Mouse (Mus musculus) midbrain, embryonic 12.5 days (tissue): ENCODE measurements around the gene Dusp1. TPM values are rescaled to one million over a fixed set of nuclear protein-coding genes. Genes with fewer than 3 reads are reported as not detected.

Experiments
- ATAC-seq: fragments of 200-750 bp; cut with Nextera tagmentation; 2 replicates; pipeline ENCODE4 v1.8.0; 2017; ENCODE audit warnings: low read depth, moderate TSS enrichment, moderate library complexity; ENCODE audit not compliant: low FRiP score
- H3K27ac ChIP-seq: fragments of 300-500 bp; sonication (generic); replicated peaks from 2 replicates; pipeline ENCODE4 v1.5.1; 2016; ENCODE audit warnings: mild to moderate bottlenecking
- H3K27me3 ChIP-seq: fragments of 300-500 bp; sonication (generic); 2 replicates; pipeline ENCODE4 v1.6.1; 2016; ENCODE audit warnings: mild to moderate bottlenecking
- H3K36me3 ChIP-seq: fragments of 300-500 bp; sonication (generic); 2 replicates; pipeline ENCODE4 v1.6.1; 2016
- H3K4me1 ChIP-seq: fragments of 300-500 bp; sonication (generic); 2 replicates; pipeline ENCODE4 v1.6.1; 2016
- H3K4me2 ChIP-seq: fragments of 300-500 bp; sonication (generic); replicated peaks from 2 replicates; pipeline ENCODE4 v1.6.1; 2016; ENCODE audit warnings: mild to moderate bottlenecking, moderate library complexity
- H3K4me3 ChIP-seq: fragments of 300-500 bp; sonication (generic); 2 replicates; pipeline ENCODE4 v1.5.1; 2016; ENCODE audit warnings: mild to moderate bottlenecking
- H3K9ac ChIP-seq: fragments of 300-500 bp; sonication (generic); replicated peaks from 2 replicates; pipeline ENCODE4 v1.6.1; 2016; ENCODE audit warnings: mild to moderate bottlenecking, moderate library complexity
- H3K9me3 ChIP-seq: fragments of 300-500 bp; sonication (generic); 2 replicates; pipeline ENCODE4 v1.6.1; 2016; ENCODE audit warnings: mild to moderate bottlenecking
- WGBS: fragments of 180-500 bp; shearing (Covaris S2); methylation state at CpG from one replicate; pipeline ENCODE4 v1.1.7; 2016; 5-methylcytosine and 5-hydroxymethylcytosine counted together
- polyA plus RNA-seq: library from polyadenylated mRNA; unstranded; fragments of >200 nt; fragmentation: Nextera tagmentation; extraction: Ambion mirVana; gene quantifications from 2 replicates; pipeline ENCODE4 v1.2.1, GENCODE M21; 2016

Gene Dusp1
- polyA plus RNA-seq, 1 experiment from 2014 or later, result 35.4 TPM

DNA sequence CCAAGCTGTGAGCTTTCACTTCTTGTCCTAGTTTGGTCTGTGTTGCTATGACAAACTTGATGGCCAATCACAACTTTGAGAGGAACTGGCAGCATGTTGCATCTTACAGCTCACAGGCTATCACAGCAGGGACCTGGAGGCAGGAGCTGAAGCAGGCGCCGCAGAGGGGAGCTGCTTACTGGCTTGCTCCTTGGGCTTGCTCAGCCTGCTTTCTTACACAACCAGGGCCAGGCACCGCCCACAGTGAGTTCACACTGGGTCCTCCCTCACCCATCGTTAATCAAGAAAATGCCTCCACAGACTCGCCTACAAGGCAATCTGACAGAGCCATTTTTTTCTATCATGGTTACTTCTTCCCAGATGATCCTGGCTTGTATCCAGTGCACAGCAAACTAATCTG lies 74.7 kb downstream of the Dusp1 start:
- H3K4me1 ChIP-seq, result no peaks in the 10 kb centered on the region
- H3K27me3 ChIP-seq, result no peaks in the 10 kb centered on the region
- no peak overlapping the region for H3K4me2 ChIP-seq
- no peak overlapping the region for H3K4me3 ChIP-seq
- H3K27ac ChIP-seq, result no peak overlapping the region
- H3K9me3 ChIP-seq, result no peaks in the 10 kb centered on the region
- no peaks in the 10 kb centered on the region for H3K36me3 ChIP-seq
- 53% methylated on average over 5 of the region's 5 CpGs for WGBS
- no peak overlapping the region for H3K9ac ChIP-seq
- no peak for ATAC-seq

DNA sequence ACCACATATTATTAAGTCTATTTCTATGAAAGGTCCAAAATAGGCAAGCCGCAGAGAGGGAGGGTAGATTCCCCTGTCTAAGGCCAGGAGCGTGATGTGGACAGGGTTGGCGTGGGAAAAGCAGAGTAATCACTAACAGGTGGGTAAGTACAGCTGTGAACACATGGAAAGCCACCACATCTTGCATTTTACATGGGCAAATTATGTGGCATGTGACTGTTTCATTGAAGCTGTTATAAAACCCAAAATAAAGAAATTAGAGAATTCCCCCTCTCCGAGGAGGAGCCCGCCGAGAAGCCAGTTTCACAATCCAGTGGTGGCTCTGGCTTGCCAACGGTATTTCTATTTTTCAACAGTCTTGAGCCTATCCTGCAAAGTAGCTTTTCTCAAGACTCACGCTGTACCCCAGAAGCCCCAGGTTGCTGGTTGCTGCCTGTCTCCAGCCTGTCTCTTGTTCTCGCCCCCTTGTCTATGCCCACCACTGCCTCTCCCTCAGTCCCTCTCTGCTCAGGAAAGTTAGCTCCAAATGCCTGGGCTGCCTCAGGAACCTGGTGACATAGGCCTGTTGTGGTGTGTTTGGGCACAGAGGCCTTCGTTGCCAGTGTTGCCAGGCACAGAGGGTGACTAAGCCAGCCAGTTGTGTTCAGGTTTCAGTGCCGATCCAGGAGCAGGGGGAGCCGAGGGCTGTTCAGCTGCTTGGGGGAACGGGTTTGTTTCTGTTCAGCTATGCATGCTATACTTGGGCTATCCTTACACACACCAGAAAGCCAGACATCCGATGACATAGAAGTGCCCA lies 77.1 kb downstream of the Dusp1 start:
- H3K4me3 ChIP-seq, result no peak overlapping the region
- H3K9me3 ChIP-seq, result no peaks in the 10 kb centered on the region
- no peaks in the 10 kb centered on the region for H3K36me3 ChIP-seq
- no peaks in the 10 kb centered on the region for H3K27me3 ChIP-seq
- no peaks in the 10 kb centered on the region for H3K4me1 ChIP-seq
- H3K9ac ChIP-seq, result no peak overlapping the region
- WGBS, result 86% methylated on average over 14 of the region's 14 CpGs
- H3K4me2 ChIP-seq, result no peak overlapping the region
- ATAC-seq, result no peak
- no peak overlapping the region for H3K27ac ChIP-seq

DNA sequence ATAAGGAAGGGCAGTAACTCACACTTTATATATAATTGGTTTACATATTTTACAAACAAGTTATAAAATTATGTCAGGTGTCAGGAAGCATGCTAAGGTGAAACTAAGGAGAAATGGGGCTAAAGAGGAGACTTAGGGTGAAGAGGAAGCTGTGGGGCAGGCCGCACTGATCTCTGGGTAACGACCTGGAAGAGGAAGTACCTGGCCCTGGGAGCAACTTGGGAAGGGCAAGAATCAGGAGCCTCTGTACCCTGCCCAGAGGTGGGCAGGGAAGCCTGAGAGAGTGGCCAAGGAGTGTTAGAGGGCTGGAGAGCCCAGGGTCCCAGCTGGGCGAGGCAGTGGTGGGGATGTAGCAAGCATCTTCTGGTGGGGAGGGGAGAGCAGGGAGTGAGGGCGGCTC lies 81.0 kb downstream of the Dusp1 start:
- ATAC-seq, result no peak
- Histone ChIP-seq H3K36me3 (no peaks in the 10 kb centered on the region), H3K4me3 (no peak overlapping the region), H3K4me1 (no peaks in the 10 kb centered on the region), H3K27me3 (0 out of 2 replicates have a peak, but pooled peaks cover 5% of the 10 kb centered on the region), H3K4me2 (no peak overlapping the region), H3K9me3 (no peaks in the 10 kb centered on the region), H3K9ac (no peak overlapping the region), H3K27ac (no peak overlapping the region)
- 81% methylated on average over 4 of the region's 4 CpGs for WGBS

DNA sequence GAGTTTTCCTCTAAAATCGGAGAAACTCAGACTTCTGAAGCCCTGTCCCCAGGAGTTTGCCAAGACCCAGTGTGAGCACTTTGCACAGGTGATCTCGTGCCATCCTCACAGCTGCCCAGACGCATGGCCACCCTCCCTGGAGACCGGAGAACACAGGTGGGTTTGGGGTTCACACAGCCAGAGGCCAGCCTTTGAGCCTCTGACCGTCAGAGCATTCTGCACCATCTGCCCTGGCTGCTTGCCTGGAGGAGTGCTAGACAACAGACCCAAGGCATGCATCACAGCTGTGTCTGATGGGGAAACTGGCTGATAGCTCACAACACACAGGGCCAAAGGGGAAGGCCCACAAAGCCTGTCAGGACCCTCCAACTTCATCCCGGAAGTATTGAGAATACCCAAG lies 82.3 kb downstream of the Dusp1 start:
- H3K36me3 ChIP-seq, result no peaks in the 10 kb centered on the region
- no peak overlapping the region for H3K9ac ChIP-seq
- no peak for ATAC-seq
- WGBS, result 80% methylated on average over 6 of the region's 6 CpGs
- no peak overlapping the region for H3K27ac ChIP-seq
- H3K9me3 ChIP-seq, result no peaks in the 10 kb centered on the region
- H3K27me3 ChIP-seq, result 0 out of 2 replicates have a peak, but pooled peaks cover 5% of the 10 kb centered on the region
- no peak overlapping the region for H3K4me3 ChIP-seq
- no peaks in the 10 kb centered on the region for H3K4me1 ChIP-seq
- H3K4me2 ChIP-seq, result no peak overlapping the region

DNA sequence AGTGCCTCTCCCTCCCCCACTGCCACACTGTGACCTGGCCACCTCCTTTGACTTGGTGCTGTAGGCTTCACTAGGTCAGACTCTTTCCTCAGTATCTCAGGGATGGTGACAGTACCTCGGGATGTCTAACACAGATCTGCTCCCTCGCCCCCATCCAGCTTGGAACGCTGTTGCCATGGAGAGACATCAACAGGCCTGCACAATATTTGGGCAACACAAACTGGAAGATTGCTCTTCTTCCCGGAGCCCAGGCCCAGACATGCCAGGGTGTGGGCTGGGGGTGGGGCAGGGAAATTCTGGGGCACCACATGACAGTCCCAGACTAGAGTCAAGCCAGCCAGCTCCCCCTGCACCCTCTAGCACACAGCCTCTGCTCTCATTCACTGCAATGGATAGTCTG lies 83.3 kb downstream of the Dusp1 start:
- H3K36me3 ChIP-seq, result no peaks in the 10 kb centered on the region
- H3K27me3 ChIP-seq, result 0 out of 2 replicates have a peak, but pooled peaks cover 5% of the 10 kb centered on the region
- H3K9ac ChIP-seq, result no peak overlapping the region
- no peak overlapping the region for H3K27ac ChIP-seq
- ATAC-seq, result no peak
- no peak overlapping the region for H3K4me3 ChIP-seq
- 89% methylated on average over 4 of the region's 4 CpGs for WGBS
- H3K4me2 ChIP-seq, result no peak overlapping the region
- no peaks in the 10 kb centered on the region for H3K9me3 ChIP-seq
- H3K4me1 ChIP-seq, result no peaks in the 10 kb centered on the region

DNA sequence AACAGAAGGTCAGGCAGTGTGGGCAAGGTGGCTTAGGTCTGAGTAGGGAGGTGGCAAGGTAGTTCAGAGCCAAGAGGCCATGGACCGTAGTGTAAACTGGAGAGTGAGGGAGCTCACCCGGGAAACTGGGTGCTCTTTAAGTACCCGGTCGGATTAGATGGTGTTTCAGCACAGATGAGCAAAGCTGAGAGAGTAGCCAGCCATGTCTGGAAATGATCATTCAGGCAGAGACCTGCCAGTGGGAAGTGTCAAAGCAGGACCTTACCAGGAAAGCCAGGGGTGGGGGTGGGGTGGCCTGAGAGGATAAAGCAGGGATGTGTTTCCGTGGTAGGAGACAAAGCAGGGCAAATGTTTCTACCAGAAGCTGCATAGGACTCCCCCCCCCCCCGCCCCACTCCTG lies 85.1 kb downstream of the Dusp1 start:
- 61% methylated on average over 6 of the region's 6 CpGs for WGBS
- no peak overlapping the region for H3K4me2 ChIP-seq
- H3K9me3 ChIP-seq, result no peaks in the 10 kb centered on the region
- no peak for ATAC-seq
- no peak overlapping the region for H3K27ac ChIP-seq
- no peaks in the 10 kb centered on the region for H3K36me3 ChIP-seq
- no peak overlapping the region for H3K9ac ChIP-seq
- H3K27me3 ChIP-seq, result 0 out of 2 replicates have a peak, but pooled peaks cover 5% of the 10 kb centered on the region
- no peaks in the 10 kb centered on the region for H3K4me1 ChIP-seq
- H3K4me3 ChIP-seq, result no peak overlapping the region

DNA sequence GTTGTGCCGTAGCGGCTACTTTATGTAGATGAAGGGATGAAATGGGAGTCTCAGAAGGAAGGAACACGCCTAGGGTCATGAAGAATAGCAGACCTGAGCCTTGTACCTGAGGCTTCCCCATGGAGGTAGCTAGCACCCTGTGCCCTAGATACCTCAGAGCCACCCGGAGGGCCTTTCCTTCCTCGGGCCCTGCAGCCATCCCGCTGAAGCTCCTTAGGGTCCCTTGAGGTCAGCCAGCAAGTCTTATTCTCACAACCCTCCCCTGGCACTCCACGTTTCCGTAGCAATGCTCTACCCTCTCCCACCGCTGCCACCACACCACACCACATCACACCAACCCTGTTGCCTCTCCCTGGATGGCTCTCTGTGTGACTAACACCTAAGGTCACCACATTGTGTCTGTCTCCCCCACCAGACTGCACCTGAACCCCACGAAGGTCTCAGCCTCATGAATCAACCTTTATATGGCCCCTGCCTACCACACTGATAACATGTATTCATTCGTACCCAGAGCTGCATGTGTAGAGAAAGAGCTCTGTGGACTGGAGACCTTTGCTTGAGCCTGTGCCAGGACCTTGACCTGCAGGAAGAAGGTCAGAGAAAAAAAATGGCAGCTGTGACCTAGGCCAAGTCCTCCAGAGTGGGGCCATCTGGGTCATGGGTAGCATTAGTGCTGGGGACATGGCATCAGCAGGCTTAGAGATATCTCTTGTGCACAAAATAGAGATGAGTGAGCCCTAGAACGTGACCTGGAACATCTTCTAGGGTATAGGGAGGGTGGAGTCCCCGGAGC lies 93.6 kb downstream of the Dusp1 start:
- Histone ChIP-seq H3K27ac (no peak overlapping the region), H3K27me3 (peaks cover 10% of the 10 kb centered on the region)

DNA sequence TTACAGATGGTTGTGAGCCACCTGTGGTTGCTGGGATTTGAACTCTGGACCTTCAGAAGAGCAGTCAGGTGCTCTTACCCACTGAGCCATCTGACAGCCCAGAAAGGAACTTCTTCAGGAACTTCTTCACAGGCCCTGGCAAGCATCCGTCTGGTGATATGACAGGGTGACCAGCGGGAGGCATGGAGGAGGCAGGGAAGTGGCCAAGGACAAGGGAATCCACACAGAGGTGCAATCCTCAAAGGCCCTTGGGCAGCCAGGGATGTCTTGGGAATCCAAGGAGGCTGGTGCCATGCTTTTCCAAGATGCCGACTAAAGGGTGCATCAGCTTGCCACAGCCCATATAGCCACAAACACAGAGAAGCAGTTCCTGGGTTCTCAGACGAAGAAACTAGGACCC lies 94.3 kb downstream of the Dusp1 start:
- no peak for ATAC-seq

More for the DNA sequence above, 93.6 kb downstream of the Dusp1 start:
- Histone ChIP-seq H3K9me3 (no peaks in the 10 kb centered on the region), H3K9ac (0 out of 2 replicates have a peak overlapping the region, but pooled peaks have one; percentile 15), H3K4me1 (no peaks in the 10 kb centered on the region), H3K4me2 (no peak overlapping the region), H3K4me3 (no peak overlapping the region), H3K36me3 (no peaks in the 10 kb centered on the region)
- no peak for ATAC-seq
- WGBS, result 83% methylated on average over 13 of the region's 13 CpGs

DNA sequence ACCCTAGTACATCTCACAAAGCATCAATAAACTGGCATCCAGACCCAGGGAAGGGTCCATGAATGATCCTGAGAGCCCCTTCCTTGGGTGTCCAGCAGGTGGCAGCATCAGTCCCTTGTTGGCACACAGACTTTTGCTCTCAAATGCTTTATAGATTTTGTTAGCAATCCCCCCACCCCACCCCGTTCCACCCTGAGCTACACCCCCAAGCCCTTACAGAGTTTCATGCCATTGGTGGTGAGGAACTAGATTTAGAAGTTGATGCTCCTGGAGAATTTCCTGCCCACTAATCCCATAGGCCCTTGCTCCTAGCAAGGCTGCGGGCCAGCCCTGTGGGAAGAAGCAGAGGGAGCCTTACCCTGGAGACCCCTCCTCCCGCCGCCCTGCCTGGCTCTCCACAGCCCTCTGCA lies 95.2 kb downstream of the Dusp1 start:
- no peaks in the 10 kb centered on the region for H3K36me3 ChIP-seq
- H3K4me1 ChIP-seq, result no peaks in the 10 kb centered on the region
- 7% methylated on average over 4 of the region's 4 CpGs for WGBS
- ATAC-seq, result no peak; the same call in 1 of the 2 replicates
- no peak overlapping the region for H3K27ac ChIP-seq
- H3K4me3 ChIP-seq, result no peak overlapping the region
- H3K9ac ChIP-seq, result no peak overlapping the region; the same call in 1 of the 2 replicates
- H3K27me3 ChIP-seq, result peaks cover 17% of the 10 kb centered on the region
- no peaks in the 10 kb centered on the region for H3K9me3 ChIP-seq
- peak overlapping the region; percentile 38 for H3K4me2 ChIP-seq

More for the DNA sequence above, 94.3 kb downstream of the Dusp1 start:
- Histone ChIP-seq H3K4me3 (no peak overlapping the region), H3K4me1 (no peaks in the 10 kb centered on the region), H3K4me2 (no peak overlapping the region), H3K27ac (no peak overlapping the region), H3K9ac (no peak overlapping the region), H3K9me3 (no peaks in the 10 kb centered on the region), H3K36me3 (no peaks in the 10 kb centered on the region), H3K27me3 (peaks cover 10% of the 10 kb centered on the region)
- WGBS, result 72% methylated on average over 4 of the region's 4 CpGs

DNA sequence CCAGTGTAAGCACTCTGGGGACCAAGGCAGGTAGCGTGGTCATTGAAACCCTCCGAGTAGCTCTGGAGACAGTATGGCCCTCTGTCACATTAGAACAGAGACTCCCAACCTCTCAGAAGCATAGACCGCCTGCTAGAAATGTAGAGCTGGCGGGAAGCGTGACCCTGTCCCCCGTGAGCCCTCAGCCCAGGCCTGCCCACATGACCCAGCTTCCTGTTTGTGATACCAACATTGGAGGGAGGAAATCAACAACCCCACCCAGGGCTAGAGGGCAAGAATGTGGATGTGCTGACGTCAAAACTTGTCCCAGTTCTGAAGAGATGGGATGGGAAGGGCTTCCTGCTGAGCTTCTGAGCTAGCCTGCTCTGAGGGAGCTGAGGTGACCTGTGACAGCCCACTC lies 97.0 kb downstream of the Dusp1 start:
- Histone ChIP-seq H3K27ac (no peak overlapping the region), H3K4me1 (no peaks in the 10 kb centered on the region), H3K9me3 (no peaks in the 10 kb centered on the region), H3K36me3 (no peaks in the 10 kb centered on the region), H3K9ac (no peak overlapping the region), H3K4me2 (no peak overlapping the region), H3K27me3 (peaks cover 17% of the 10 kb centered on the region), H3K4me3 (no peak overlapping the region)
- ATAC-seq, result no peak
- WGBS, result 75% methylated on average over 7 of the region's 7 CpGs

DNA sequence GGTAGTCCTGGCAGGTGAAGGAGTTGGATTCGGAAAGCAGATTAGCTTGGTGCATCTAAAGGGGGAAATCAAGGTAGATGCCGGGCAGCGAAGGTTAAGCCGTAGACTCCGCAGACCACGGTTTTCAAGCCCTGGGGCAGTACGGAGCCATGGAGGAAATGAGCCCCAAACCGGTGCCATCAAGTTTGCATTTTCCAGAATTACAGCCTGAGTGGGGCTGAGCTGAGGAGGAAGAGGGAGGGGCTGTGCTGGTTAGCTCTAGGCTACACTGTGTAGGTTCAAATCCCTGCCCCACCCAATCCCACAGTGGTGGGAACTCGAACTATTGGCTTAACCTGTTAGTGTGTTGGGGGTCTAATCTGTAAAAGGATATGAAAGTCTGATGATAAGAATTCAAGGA lies 97.4 kb downstream of the Dusp1 start:
- no peaks in the 10 kb centered on the region for H3K36me3 ChIP-seq
- no peak overlapping the region for H3K4me3 ChIP-seq
- 88% methylated on average over 9 of the region's 9 CpGs for WGBS
- H3K4me2 ChIP-seq, result no peak overlapping the region
- ATAC-seq, result no peak
- peaks cover 13% of the 10 kb centered on the region for H3K27me3 ChIP-seq
- no peaks in the 10 kb centered on the region for H3K4me1 ChIP-seq
- H3K27ac ChIP-seq, result no peak overlapping the region
- H3K9ac ChIP-seq, result no peak overlapping the region
- H3K9me3 ChIP-seq, result no peaks in the 10 kb centered on the region

DNA sequence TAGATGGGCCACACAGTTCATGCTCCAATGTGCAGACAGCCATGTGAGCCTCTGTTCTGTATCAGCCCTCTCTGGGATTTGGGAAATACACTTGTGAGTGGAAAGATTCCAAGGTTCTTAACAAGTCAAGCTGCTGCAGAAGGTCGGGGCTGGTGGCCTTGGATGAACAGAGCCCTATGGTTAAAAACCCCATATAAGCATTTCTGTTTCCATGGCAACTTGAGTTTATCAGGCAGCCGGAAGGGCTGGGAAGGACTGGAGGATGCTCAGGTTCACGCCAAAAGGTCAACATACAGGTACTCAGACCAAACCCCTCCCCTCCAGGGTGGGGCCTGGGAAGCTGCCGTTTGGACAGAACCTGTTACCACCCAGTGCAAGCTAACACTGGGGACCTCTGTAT lies 97.9 kb downstream of the Dusp1 start:
- no peak for ATAC-seq
- WGBS, result 55% methylated on average over 4 of the region's 4 CpGs
- H3K27me3 ChIP-seq, result peaks cover 13% of the 10 kb centered on the region; the same call in 1 of the 2 replicates
- no peak overlapping the region for H3K4me3 ChIP-seq
- H3K4me1 ChIP-seq, result no peaks in the 10 kb centered on the region
- H3K9me3 ChIP-seq, result no peaks in the 10 kb centered on the region
- no peaks in the 10 kb centered on the region for H3K36me3 ChIP-seq
- no peak overlapping the region for H3K27ac ChIP-seq
- H3K9ac ChIP-seq, result no peak overlapping the region
- no peak overlapping the region for H3K4me2 ChIP-seq
